Mouse (Mus musculus) common myeloid progenitor, adult 5-6 weeks (primary cell): ENCODE results near the gene Cbfa2t2. TPM values are rescaled to one million over a fixed set of nuclear protein-coding genes. Genes with fewer than 3 reads are reported as not detected.
"Not testable (repeated sequence)": the region's sequence is repeated elsewhere in the genome, so short reads cannot be mapped to it uniquely, and the experiment has no call there.

Experiments used
- ATAC-seq: replicated peaks from 2 replicates; pipeline ENCODE4 v1.8.0; 2016; ENCODE audit warnings: low read depth, mild to moderate bottlenecking, moderate TSS enrichment, inconsistent platforms; ENCODE audit not compliant: poor library complexity, severe bottlenecking
- total RNA-seq: library from RNA; stranded (forward); fragments of 200-1000, 187-1606 nt; gene quantifications from 2 replicates; pipeline ENCODE4 v1.2.3, GENCODE M21; 2017

Gene Cbfa2t2
- total RNA-seq, 1 experiment from 2014 or later = 23.8 TPM

DNA sequence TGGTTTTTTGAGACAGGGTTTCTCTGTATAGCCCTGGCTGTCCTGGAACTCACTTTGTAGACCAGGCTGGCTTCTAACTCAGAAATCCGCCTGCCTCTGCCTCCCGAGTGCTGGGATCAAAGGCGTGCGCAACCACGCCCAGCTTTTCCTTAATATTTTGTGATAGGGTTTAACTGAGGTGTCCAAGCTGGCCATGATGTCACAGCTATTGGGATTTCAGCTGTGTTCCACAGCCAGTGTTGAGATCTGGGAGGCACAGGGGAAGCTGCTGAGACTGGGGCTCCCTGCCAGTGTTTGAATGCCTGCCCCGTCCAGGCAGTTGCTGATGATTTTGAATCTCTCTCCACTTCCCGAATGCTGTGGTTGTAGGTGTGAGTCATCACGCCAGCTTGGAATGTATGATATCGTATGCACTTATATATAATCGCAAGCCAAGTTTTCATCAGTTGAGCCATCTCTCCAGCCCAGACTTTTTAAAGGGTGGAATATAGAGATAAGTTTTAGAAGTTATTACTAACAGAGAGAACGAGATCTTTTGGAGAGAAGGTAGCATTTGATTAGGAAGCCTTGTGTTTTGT, 27.4 kb downstream of the Cbfa2t2 start:
- peak; percentile 85 for ATAC-seq

- no peak for ATAC-seq
Observed at GRCm38 (mm10) chr2:154465914-154466335, 29.6 kb downstream of the Cbfa2t2 start.

DNA sequence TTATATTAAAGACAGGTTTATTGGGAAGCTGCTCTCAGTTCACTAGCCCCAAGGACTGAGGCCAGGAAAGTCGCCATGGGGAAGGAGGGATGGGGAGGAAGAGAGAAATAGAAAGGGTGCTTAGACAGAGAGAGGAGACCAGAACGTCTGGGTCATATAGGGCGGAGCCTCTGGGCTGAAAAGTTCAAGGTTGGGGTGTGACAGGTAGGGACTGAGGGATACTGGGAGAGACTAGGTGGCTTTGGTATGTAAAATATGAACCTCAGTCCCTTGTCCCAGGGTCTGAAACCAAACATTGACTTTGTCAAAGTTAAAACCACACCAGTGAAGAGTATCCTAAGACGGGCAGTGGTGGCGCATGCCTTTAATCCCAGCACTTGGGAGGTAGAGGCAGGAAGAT, 30.9 kb downstream of the Cbfa2t2 start:
- ATAC-seq = no peak

DNA sequence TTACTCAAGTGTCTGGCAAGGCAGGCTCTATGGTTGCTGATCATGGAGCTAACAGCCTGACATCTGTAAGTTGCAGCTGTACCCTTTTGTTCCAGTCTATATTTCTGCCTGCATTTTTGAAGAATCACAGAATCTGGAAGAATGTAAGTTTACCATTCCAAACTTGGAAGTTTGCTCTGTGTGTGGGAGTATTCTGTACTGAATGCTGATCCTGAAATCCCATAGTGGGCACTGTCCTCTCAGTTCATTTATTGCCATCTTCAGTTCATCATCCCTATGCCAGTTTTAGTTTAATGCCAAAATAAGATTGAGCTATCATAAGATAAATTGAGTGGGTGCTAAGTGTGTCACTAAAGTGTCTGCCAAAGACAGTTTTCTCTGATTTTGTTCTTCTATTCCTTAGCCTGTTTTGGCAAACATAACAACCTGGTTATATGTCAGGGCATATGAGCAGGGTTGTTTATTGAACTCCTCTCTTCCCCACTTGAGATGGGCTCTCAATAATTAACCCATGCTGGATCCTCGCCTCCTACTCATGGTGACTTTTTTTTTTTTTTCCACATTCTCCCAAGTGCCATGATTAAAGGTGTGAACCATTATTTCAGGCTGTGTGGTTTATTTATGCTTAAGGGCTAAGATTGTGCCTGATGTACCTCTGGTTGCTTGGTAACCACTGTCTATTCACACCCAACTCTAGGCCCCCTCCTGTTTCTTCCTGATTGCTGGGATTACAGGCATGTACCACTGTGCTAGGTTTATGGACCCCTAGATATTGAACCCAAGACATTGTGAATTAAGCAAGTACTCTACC, 38.2 kb downstream of the Cbfa2t2 start:
- ATAC-seq = no peak

GRCm38 (mm10) chr2:154475062-154475349, 38.7 kb downstream of the Cbfa2t2 start:
- ATAC-seq = no peak

DNA sequence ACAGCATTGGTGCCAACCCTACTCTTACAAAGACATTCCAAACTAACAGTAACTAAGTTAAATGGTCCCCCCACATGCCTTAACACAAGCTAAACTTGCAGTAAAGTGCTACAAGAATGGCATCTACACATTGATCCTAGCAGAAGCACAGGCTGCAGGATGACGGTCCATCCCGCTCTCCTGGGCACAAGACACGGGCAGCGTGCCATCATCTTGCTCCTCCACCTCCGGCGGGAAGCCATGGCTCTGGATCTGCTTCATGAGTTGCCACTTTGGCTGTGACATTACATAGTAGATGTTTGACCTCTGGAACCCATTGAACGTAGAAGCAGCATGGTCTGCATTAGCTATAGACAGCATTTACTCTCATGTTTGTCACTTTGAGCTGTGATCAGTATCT, 39.6 kb downstream of the Cbfa2t2 start:
- ATAC-seq = no peak

DNA sequence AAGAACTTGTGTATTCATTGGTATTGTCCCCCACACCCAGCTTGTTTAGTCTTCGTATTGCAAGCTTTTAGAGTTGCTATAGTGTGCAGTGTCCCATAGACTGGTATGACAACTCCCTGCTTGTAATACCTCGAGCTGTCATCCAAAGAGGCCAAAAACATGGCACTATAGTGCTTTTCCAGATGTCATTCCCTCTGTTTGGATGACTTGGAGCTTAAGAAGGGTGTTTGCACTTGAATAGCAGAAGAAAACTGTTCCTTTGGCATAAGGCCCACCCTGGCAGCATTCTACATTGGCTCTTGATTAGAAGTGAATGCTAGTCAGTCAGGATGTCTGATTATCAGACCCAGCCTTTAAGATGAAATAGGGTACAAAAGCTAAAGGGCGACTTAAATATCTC, 40.7 kb downstream of the Cbfa2t2 start:
- ATAC-seq = no peak

- ATAC-seq = no peak
Observed at GRCm38 (mm10) chr2:154491788-154492187, 55.5 kb downstream of the Cbfa2t2 start.

DNA sequence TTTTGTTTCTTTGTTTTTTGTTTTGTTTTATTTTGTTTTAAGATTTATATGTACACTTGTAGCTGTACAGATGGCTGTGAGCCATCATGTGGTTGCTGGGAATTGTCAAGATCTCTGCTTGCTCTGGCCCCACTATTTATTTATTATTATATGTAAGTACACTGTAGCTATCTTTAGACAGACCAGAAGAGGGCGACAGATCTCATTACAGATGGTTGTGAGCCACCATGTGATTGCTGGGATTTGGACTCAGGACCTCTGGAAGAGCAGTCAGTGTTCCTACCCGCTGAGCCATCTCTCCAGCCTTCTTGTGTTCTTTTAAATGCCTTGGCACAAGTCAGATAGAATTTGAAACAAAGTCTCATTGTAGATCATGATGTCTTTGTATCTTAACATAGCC, 57.3 kb downstream of the Cbfa2t2 start:
- not testable (repeated sequence) for ATAC-seq

GRCm38 (mm10) chr2:154495021-154495420, 58.7 kb downstream of the Cbfa2t2 start:
- no peak for ATAC-seq

- ATAC-seq = no peak
Observed at GRCm38 (mm10) chr2:154498571-154498970, 62.3 kb downstream of the Cbfa2t2 start.

DNA sequence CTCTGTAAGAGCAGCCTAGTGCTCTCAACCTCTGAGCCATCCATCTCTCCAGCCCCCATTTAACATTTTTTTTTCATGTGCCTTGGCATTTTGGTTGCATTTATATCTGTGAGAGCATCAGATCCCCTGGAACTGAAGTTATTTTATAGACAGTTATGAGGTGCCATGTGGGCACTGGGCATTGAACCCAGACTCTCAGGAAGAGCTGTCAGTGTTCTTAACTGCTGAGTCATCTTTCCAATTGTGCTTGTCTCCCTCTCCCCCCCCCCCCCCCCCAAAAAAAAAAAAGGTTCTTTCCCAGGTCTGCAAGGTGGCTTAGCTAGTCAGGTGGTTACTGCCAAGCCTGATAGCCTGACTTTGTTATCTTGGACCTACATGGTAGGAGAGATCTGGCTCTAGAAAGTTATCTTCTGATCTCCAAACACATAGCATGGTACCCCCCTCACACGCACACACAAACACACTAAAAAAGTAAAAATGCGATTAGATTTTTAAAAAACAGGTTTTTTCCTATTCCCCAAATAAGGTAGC, 63.5 kb downstream of the Cbfa2t2 start:
- ATAC-seq = no peak

- no peak for ATAC-seq
Observed at GRCm38 (mm10) chr2:154500758-154501157, 64.5 kb downstream of the Cbfa2t2 start.

DNA sequence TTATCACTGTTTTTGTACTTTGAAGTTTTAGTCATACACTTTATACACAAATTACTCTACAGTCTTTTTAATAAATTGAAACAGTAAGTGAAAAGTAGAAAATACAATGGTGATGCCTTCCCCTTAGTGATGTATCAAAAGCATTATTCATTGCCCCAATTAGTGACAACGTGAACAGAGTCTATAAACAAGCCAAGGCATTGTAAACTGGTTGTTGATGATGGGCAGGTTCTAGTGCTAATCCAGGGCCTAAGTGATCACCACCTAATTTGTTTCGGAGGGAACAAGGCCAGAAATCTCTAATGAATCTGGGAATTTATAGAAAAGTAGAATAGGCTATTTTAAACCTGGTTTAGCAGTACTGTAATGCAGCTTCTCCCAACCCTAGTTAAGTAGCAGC, 70.8 kb downstream of the Cbfa2t2 start:
- ATAC-seq = no peak

GRCm38 (mm10) chr2:154507566-154508283, 71.4 kb downstream of the Cbfa2t2 start:
- ATAC-seq = no peak

GRCm38 (mm10) chr2:154508450-154508849, 72.2 kb downstream of the Cbfa2t2 start:
- ATAC-seq = no peak

GRCm38 (mm10) chr2:154510141-154510540, 73.9 kb downstream of the Cbfa2t2 start:
- no peak for ATAC-seq

DNA sequence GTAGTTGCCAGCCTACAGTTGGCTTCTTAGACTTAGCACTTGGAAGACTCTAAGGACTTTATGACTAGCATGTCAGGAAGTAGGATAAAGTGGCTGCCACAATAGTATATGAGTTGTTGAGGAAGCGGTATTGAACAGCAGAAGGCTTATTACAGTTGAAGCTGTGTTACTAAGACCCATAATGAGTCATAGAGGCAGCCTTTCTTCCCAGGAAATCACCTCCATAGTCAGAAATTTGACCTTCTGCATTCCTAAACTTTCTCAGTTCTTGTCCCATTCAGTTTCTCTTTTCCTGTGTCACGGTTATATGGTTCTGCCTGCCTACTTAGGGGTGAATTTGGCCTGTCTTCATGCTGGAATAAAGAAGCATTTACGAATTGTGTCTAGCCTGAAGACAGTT, 80.7 kb downstream of the Cbfa2t2 start:
- no peak for ATAC-seq

- ATAC-seq = no peak
Observed at GRCm38 (mm10) chr2:154517424-154517823, 81.1 kb downstream of the Cbfa2t2 start.

- ATAC-seq = no peak
Observed at GRCm38 (mm10) chr2:154521449-154521848, 85.2 kb downstream of the Cbfa2t2 start.

DNA sequence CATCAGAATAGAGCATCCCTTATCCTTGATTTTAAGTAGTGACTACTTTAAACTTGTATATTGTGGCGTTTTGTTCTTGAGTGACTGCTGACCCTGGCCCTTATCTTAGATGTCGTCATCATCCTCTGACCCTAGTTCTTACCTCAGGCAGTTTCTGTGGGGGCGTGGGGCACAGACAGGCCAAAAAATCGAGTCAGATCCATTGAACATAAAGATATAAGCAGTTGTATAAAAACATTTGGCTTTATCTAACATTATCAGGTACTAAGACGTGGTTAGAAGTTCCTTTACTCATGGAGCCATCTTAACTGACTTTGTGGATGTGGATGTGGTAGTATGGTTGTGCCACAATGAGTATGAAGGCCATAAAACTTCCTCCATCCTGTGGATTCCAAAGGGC, 86.1 kb downstream of the Cbfa2t2 start:
- 0 out of 2 replicates have a peak, but pooled peaks have one; percentile 45 for ATAC-seq
